Mouse (Mus musculus): Measurements from ENCODE around the gene Mrgprh. TPM values are rescaled to one million over a fixed set of nuclear protein-coding genes. Genes with fewer than 3 reads are reported as not detected.

Gene Mrgprh
- polyA plus RNA-seq, 1 experiment from 2014 or later, result not detected

DNA sequence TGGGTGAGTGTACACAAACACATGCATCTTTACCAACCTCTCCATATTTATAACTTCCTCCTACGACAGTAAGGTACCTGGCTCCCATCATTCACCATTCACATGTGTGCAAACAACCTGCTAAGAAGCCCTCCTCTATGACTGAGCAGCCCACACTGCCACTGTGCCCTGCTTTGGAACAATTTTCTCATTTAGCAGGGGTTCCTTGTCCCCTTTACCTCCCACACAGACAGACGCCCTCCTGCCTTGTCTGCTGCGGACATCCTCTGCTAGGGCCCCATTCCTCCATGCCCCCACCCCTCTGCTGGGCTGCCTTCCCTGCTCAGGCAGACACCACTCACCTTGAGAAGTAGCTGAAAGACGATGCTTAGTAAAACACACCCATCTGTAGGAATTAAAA lies 28.1 kb upstream of the Mrgprh start:
- Histone ChIP-seq H3K4me2 (no peak overlapping the region), H3K9me3 (replicated peaks) (no peaks in the 10 kb centered on the region), H3K4me1 (replicated peaks) (peaks cover 2% of the 10 kb centered on the region; the same call in 1 of the 2 replicates), H3K9ac (no peak overlapping the region), H3K27me3 (replicated peaks) (no peaks in the 10 kb centered on the region), H3K4me3 (no peak overlapping the region), H3K36me3 (no peaks in the 10 kb centered on the region), H3K27ac (ENCODE audit: poor library complexity, severe bottlenecking) (no peak overlapping the region)
- no peak for ATAC-seq (ENCODE audit: insufficient number of reproducible peaks, low FRiP score)
- 43% methylated on average over 4 of the region's 4 CpGs for WGBS

- Histone ChIP-seq H3K36me3 (no peaks in the 10 kb centered on the region), H3K4me2 (no peak overlapping the region), H3K9ac (no peak overlapping the region), H3K27ac (ENCODE audit: poor library complexity, severe bottlenecking) (no peak overlapping the region), H3K4me3 (no peak overlapping the region), H3K4me1 (replicated peaks) (peaks cover 2% of the 10 kb centered on the region; the same call in 1 of the 2 replicates), H3K9me3 (replicated peaks) (no peaks in the 10 kb centered on the region), H3K27me3 (replicated peaks) (no peaks in the 10 kb centered on the region)
- WGBS, result 78% methylated on average over 8 of the region's 8 CpGs
- no peak for ATAC-seq (ENCODE audit: insufficient number of reproducible peaks, low FRiP score)
These were observed 26.0 kb upstream of the Mrgprh start for GRCm38 (mm10) chr17:12849778-12850382.

DNA sequence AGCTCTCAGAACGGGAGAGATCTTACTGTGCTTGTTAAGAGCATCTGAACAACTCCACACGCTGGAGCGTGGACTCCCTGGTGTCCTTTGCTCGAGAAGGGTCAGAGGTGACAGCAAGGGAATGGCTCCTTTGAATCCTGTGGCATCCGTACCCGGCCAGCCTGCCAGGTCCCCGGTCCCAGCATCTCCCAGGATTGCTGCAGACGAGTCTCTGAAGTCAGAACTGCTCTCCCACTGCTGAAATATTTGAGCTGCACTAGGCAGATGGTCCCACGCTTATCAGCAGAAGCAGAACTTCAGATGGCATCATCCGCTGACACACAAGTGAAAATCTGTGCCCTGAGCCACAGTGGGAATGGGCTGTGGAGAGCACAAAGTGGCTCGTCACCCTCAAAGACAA lies 24.1 kb upstream of the Mrgprh start:
- no peak for ATAC-seq (ENCODE audit: insufficient number of reproducible peaks, low FRiP score)
- no peaks in the 10 kb centered on the region for H3K9me3 ChIP-seq (replicated peaks)
- H3K4me3 ChIP-seq, result no peak overlapping the region
- peaks cover 2% of the 10 kb centered on the region; the same call in 1 of the 2 replicates for H3K4me1 ChIP-seq (replicated peaks)
- no peak overlapping the region for H3K27ac ChIP-seq (ENCODE audit: poor library complexity, severe bottlenecking)
- H3K9ac ChIP-seq, result no peak overlapping the region
- no peak overlapping the region for H3K4me2 ChIP-seq
- H3K36me3 ChIP-seq, result no peaks in the 10 kb centered on the region
- no peaks in the 10 kb centered on the region for H3K27me3 ChIP-seq (replicated peaks)
- WGBS, result 69% methylated on average over 11 of the region's 11 CpGs

DNA sequence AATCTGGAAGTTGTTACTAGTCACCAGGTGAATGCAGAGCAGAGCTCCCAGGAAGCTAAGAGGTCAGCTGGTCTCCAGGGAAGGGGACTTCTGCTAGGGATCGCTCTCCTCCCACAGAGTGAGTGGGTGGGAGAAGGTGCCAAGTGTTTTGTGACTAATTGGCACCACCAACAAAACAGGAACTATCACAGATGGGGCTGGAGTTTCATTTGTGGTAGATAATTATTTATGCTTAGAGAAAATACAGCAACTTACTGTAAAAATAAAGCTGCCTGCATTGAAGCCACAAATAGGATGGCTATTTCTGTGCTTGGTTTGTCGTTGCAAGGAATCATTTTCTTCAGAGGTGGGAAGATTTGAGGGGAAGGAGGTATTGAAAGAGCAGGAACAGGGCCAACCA lies 22.0 kb upstream of the Mrgprh start:
- no peak overlapping the region for H3K4me3 ChIP-seq
- H3K4me2 ChIP-seq, result no peak overlapping the region
- peaks cover 2% of the 10 kb centered on the region; the same call in 1 of the 2 replicates for H3K4me1 ChIP-seq (replicated peaks)
- no peaks in the 10 kb centered on the region for H3K36me3 ChIP-seq
- 71% methylated on average over 2 of the region's 2 CpGs for WGBS
- H3K27me3 ChIP-seq (replicated peaks), result no peaks in the 10 kb centered on the region
- no peak for ATAC-seq (ENCODE audit: insufficient number of reproducible peaks, low FRiP score)
- H3K9ac ChIP-seq, result no peak overlapping the region
- H3K9me3 ChIP-seq (replicated peaks), result no peaks in the 10 kb centered on the region
- no peak overlapping the region for H3K27ac ChIP-seq (ENCODE audit: poor library complexity, severe bottlenecking)

- H3K4me1 ChIP-seq (replicated peaks), result peaks cover 2% of the 10 kb centered on the region; the same call in 1 of the 2 replicates
- H3K27me3 ChIP-seq (replicated peaks), result no peaks in the 10 kb centered on the region
- H3K9ac ChIP-seq, result no peak overlapping the region
- H3K4me3 ChIP-seq, result no peak overlapping the region
- WGBS, result 89% methylated on average over 11 of the region's 11 CpGs
- H3K9me3 ChIP-seq (replicated peaks), result no peaks in the 10 kb centered on the region
- no peaks in the 10 kb centered on the region for H3K36me3 ChIP-seq
- ATAC-seq (ENCODE audit: insufficient number of reproducible peaks, low FRiP score), result no peak
- no peak overlapping the region for H3K4me2 ChIP-seq
- H3K27ac ChIP-seq (ENCODE audit: poor library complexity, severe bottlenecking), result no peak overlapping the region
These were observed 21.4 kb upstream of the Mrgprh start for GRCm38 (mm10) chr17:12854386-12854785.

- 56% methylated on average over 3 of the region's 3 CpGs for WGBS
- Histone ChIP-seq H3K4me1 (replicated peaks) (no peaks in the 10 kb centered on the region), H3K9me3 (replicated peaks) (no peaks in the 10 kb centered on the region), H3K36me3 (no peaks in the 10 kb centered on the region), H3K27ac (ENCODE audit: poor library complexity, severe bottlenecking) (no peak overlapping the region), H3K27me3 (replicated peaks) (0 out of 2 replicates have a peak, but pooled peaks cover 5% of the 10 kb centered on the region), H3K4me3 (no peak overlapping the region), H3K9ac (no peak overlapping the region), H3K4me2 (no peak overlapping the region)
- no peak for ATAC-seq (ENCODE audit: insufficient number of reproducible peaks, low FRiP score)
These were observed 18.4 kb upstream of the Mrgprh start for GRCm38 (mm10) chr17:12857395-12857794.

- Histone ChIP-seq H3K4me2 (no peak overlapping the region), H3K4me1 (replicated peaks) (no peaks in the 10 kb centered on the region), H3K9me3 (replicated peaks) (no peaks in the 10 kb centered on the region), H3K27ac (ENCODE audit: poor library complexity, severe bottlenecking) (no peak overlapping the region), H3K4me3 (no peak overlapping the region), H3K9ac (no peak overlapping the region), H3K27me3 (replicated peaks) (0 out of 2 replicates have a peak, but pooled peaks cover 5% of the 10 kb centered on the region), H3K36me3 (no peaks in the 10 kb centered on the region)
- ATAC-seq (ENCODE audit: insufficient number of reproducible peaks, low FRiP score), result no peak
- WGBS, result 42% methylated on average over 4 of the region's 4 CpGs
These were observed 17.8 kb upstream of the Mrgprh start for GRCm38 (mm10) chr17:12858072-12858471.

DNA sequence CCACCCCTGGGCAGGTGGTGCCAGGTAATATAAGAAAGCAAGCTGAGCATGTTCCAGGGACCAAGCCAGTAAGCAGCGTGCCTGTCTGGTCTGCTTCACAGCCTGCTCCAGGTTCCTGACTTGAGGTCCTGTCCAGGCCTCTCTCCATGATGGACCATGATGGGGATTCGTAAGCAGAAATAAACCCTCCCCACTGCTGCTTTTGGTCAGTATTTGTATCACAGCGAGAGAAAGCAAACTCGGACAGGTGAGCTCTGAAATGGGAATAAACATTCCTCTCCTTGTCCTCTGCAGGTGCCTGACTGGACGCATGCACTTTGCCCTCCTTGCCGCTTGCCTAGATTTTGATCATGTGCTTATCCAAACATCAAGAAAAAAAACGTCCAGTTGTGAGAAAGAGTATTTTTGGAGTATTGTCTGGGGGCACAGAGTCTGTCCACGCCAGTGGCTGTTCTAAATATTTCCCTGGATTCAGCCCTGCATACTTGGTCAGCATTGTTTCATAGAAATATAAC lies 16.8 kb upstream of the Mrgprh start:
- ATAC-seq (ENCODE audit: insufficient number of reproducible peaks, low FRiP score), result no peak
- Histone ChIP-seq H3K27me3 (replicated peaks) (0 out of 2 replicates have a peak, but pooled peaks cover 5% of the 10 kb centered on the region), H3K4me1 (replicated peaks) (no peaks in the 10 kb centered on the region), H3K4me3 (no peak overlapping the region), H3K27ac (ENCODE audit: poor library complexity, severe bottlenecking) (no peak overlapping the region), H3K9ac (no peak overlapping the region), H3K4me2 (no peak overlapping the region), H3K9me3 (replicated peaks) (no peaks in the 10 kb centered on the region), H3K36me3 (no peaks in the 10 kb centered on the region)
- 78% methylated on average over 8 of the region's 8 CpGs for WGBS

DNA sequence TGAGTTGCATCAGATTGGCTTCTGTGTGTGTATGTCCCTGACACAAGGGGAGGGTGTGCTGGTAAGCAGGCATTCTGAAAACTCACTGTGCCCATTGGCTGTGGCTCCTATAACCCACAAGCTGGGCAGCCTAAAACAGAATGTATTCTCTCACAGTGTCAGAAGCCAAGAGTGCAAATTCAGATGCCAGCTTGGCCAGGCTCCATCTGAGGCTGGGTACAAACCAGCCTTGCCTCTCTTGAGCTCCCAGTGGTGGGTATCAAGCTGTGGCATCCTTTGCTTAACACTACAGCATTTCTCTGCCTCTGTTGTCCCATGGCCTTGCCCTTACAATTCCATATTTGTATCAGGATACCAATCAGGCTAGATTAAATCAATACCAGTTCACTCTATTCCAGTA lies 11.7 kb upstream of the Mrgprh start:
- Histone ChIP-seq H3K4me2 (no peak overlapping the region), H3K27me3 (replicated peaks) (0 out of 2 replicates have a peak, but pooled peaks cover 5% of the 10 kb centered on the region), H3K9ac (no peak overlapping the region), H3K4me3 (no peak overlapping the region), H3K36me3 (no peaks in the 10 kb centered on the region), H3K4me1 (replicated peaks) (peaks cover 22% of the 10 kb centered on the region), H3K27ac (ENCODE audit: poor library complexity, severe bottlenecking) (no peak overlapping the region), H3K9me3 (replicated peaks) (no peaks in the 10 kb centered on the region)
- ATAC-seq (ENCODE audit: insufficient number of reproducible peaks, low FRiP score), result no peak

DNA sequence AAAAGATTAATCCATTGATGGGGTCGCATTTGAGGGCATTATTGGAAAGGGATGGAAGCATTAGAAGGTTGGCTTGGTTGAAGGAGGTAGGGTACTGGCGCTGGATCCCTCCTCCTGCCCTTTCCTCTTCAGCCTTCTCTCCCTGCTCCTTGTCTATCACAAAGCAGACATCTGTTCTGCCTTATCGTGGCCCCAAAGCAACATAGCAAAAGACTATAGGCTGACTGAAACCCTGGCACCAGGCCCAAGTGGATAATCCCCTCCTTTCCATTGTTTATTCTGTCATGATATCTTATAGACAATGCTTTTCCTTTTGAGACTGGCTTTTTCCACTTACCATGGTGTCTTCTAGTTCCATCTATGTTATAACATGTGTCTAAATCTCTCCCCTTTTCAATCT lies 10.4 kb upstream of the Mrgprh start:
- WGBS, result 53% methylated on average over 3 of the region's 3 CpGs
- ATAC-seq (ENCODE audit: insufficient number of reproducible peaks, low FRiP score), result 0 out of 2 replicates have a peak, but pooled peaks have one; percentile 46
- H3K9ac ChIP-seq, result no peak overlapping the region

GRCm38 (mm10) chr17:12866853-12867252 lies 9.0 kb upstream of the Mrgprh start:
- Histone ChIP-seq H3K4me1 (replicated peaks) (peaks cover 22% of the 10 kb centered on the region), H3K27ac (ENCODE audit: poor library complexity, severe bottlenecking) (no peak overlapping the region), H3K4me2 (no peak overlapping the region), H3K36me3 (no peaks in the 10 kb centered on the region), H3K27me3 (replicated peaks) (peaks cover 14% of the 10 kb centered on the region), H3K9me3 (replicated peaks) (no peaks in the 10 kb centered on the region), H3K4me3 (no peak overlapping the region), H3K9ac (no peak overlapping the region)
- WGBS, result 48% methylated on average over 10 of the region's 10 CpGs
- no peak for ATAC-seq (ENCODE audit: insufficient number of reproducible peaks, low FRiP score)

More for the DNA sequence above, 10.4 kb upstream of the Mrgprh start:
- H3K36me3 ChIP-seq, result no peaks in the 10 kb centered on the region
- H3K4me3 ChIP-seq, result no peak overlapping the region
- H3K27ac ChIP-seq (ENCODE audit: poor library complexity, severe bottlenecking), result no peak overlapping the region
- H3K4me1 ChIP-seq (replicated peaks), result peaks cover 22% of the 10 kb centered on the region
- peaks cover 5% of the 10 kb centered on the region; the same call in 1 of the 2 replicates for H3K27me3 ChIP-seq (replicated peaks)
- H3K9me3 ChIP-seq (replicated peaks), result no peaks in the 10 kb centered on the region
- H3K4me2 ChIP-seq, result no peak overlapping the region
